Mouse (Mus musculus): ENCODE results near the gene Bsn.

- TF ChIP-seq CTCF (IDR thresholded peaks at IDR 0.05; ENCODE audit: extremely low read depth, insufficient read length, insufficient replicate concordance, low read depth, low read length) (no peak), POLR2A (IDR thresholded peaks at IDR 0.05; ENCODE audit: low read depth, low read length) (no peak)
Measured at GRCm38 (mm10) chr9:108129042-108129948, 60.9 kb downstream of the Bsn start.

Measured in small intestine, adult 2 months (tissue).